Mouse (Mus musculus) small intestine, adult 2 months (tissue): Measurements from ENCODE around the gene Usp1.

Source experiments
- CTCF ChIP-seq: fragments of 200-500 bp; IDR thresholded peaks from 2 replicates; pipeline ENCODE4 v1.5.1; 2012; ENCODE audit warnings: low read depth, mild to moderate bottlenecking, control low read depth, inconsistent platforms, low read length, moderate library complexity, mixed read lengths; ENCODE audit not compliant: insufficient replicate concordance, insufficient read length; ENCODE audit errors: extremely low read depth
- POLR2A ChIP-seq: fragments of 200-500 bp; IDR thresholded peaks from 2 replicates; pipeline ENCODE4 v1.6.1; 2012; ENCODE audit warnings: low read depth, mild to moderate bottlenecking, control low read depth, inconsistent platforms, low read length, moderate library complexity

DNA sequence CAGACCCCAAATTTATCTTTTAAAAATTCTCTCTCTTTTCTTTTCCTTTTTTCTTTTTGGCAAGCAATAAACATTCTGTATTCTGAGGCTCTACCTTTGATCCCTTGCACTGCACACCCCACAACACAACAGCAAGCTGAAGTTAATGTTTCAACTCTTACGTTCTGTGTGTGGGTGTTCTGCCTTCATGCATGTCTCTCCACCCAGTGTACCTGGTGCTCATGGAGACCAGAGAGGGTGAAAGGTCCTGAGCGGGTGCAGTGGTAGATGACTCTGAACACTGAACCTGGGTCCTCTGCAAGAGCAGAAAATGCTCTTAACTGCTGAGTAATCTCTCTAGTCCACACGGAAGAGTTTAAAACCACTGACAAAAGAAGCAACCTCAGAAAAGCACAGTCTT, 36.6 kb downstream of the Usp1 start:
- TF ChIP-seq POLR2A (no peak), CTCF (no peak)
